ENCODE assay signal across 20 mouse cellular contexts in genomic region chr12:89442323-89443038, GRCm38 (mm10).
DNase-seq lines count a peak whose midpoint lies in the region; ATAC-seq lines count a peak whose summit lies in the region.
"Had no signal": no experiment of that assay in that cellular context is flagged by ENCODE, and none has a peak within 500 bp of the region (broad histone marks: within the 10 kb centered on the region; RNA-seq: fewer than 3 reads in every experiment).

No protein-coding gene starts in this region.

- H3K27me3 ChIP-seq in midbrain, embryonic 10.5 days (ENCODE audit: low read depth, poor library complexity, severe bottlenecking) = no peaks in the 10 kb centered on the region
- no peaks in the 10 kb centered on the region for H3K27me3 ChIP-seq in midbrain, embryonic 15.5 days (replicated peaks)
- H3K27me3 ChIP-seq in forebrain, embryonic 14.5 days (replicated peaks; ENCODE audit: control insufficient read depth, insufficient read depth, low read length) = no peaks in the 10 kb centered on the region
- H3K27me3 ChIP-seq: embryonic facial prominence, embryonic 15.5 days; heart, embryonic 12.5 days; intestine, embryonic 15.5 days; limb, embryonic 12.5 days; liver, embryonic 13.5 days had no signal

- no peak overlapping the region for H3K4me3 ChIP-seq in midbrain, embryonic 10.5 days
- H3K4me3 ChIP-seq in midbrain, embryonic 15.5 days = no peak overlapping the region
- no peak overlapping the region for H3K4me3 ChIP-seq in forebrain, embryonic 14.5 days (ENCODE audit: low read depth, low read length)
- H3K4me3 ChIP-seq: embryonic facial prominence, embryonic 15.5 days; heart, embryonic 12.5 days; intestine, embryonic 15.5 days; limb, embryonic 12.5 days; liver, embryonic 13.5 days had no signal

- no peak for ATAC-seq in midbrain, embryonic 15.5 days (replicated peaks)
- peak; percentile 91 for ATAC-seq in forebrain, embryonic 14.5 days
- ATAC-seq: intestine, embryonic 15.5 days had no signal

- peak overlapping the region; percentile 46; the same call in 1 of the 2 replicates for H3K27ac ChIP-seq in midbrain, embryonic 10.5 days (replicated peaks)
- H3K27ac ChIP-seq in midbrain, embryonic 15.5 days = no peak overlapping the region
- 0 out of 2 replicates have a peak overlapping the region, but pooled peaks have one; percentile 6 for H3K27ac ChIP-seq in forebrain, embryonic 14.5 days (ENCODE audit: low read depth, low read length)
- H3K27ac ChIP-seq: embryonic facial prominence, embryonic 15.5 days; hindbrain, embryonic 14.5 days; intestine, embryonic 15.5 days; limb, embryonic 12.5 days; liver, embryonic 13.5 days; stomach, postnatal 0 days had no signal

- no peak for DNase-seq in midbrain, embryonic 10.5 days (ENCODE audit: low spot score)
- peak; percentile 55 for DNase-seq in brain, adult 2 months (ENCODE audit: low read depth, low spot score)
- DNase-seq in embryo, embryonic 10.5 days (ENCODE audit: low spot score) = peak; percentile 9
- peak; percentile 49 for DNase-seq in forebrain, embryonic 14.5 days (ENCODE audit: low spot score)
- no peak for DNase-seq in adrenal gland, adult 2 months
- no peak for DNase-seq in spleen, postnatal 4 days (ENCODE audit: low spot score in 2 of 2)
- no peak for DNase-seq in urinary bladder, postnatal 10 days (ENCODE audit: low spot score)
- DNase-seq: B cell, adult 2 months; cerebellum, adult 9-10 months; heart, postnatal 14 days; liver, embryonic 13.5 days; lung, embryonic 14.5 days; lung, postnatal 4 days had no signal

- H3K9me3 ChIP-seq in midbrain, embryonic 10.5 days (replicated peaks) = no peaks in the 10 kb centered on the region
- H3K9me3 ChIP-seq in midbrain, embryonic 15.5 days = no peaks in the 10 kb centered on the region
- no peaks in the 10 kb centered on the region for H3K9me3 ChIP-seq in forebrain, embryonic 14.5 days (replicated peaks; ENCODE audit: control insufficient read depth, low read length)
- H3K9me3 ChIP-seq: embryonic facial prominence, embryonic 15.5 days; heart, embryonic 12.5 days; intestine, embryonic 15.5 days; limb, embryonic 12.5 days; liver, embryonic 13.5 days had no signal

- no peaks in the 10 kb centered on the region for H3K36me3 ChIP-seq in midbrain, embryonic 10.5 days
- H3K36me3 ChIP-seq in midbrain, embryonic 15.5 days (replicated peaks) = no peaks in the 10 kb centered on the region
- H3K36me3 ChIP-seq in forebrain, embryonic 14.5 days (ENCODE audit: control insufficient read depth, insufficient read depth, low read length) = no peaks in the 10 kb centered on the region
- H3K36me3 ChIP-seq: embryonic facial prominence, embryonic 15.5 days; heart, embryonic 12.5 days; intestine, embryonic 15.5 days; limb, embryonic 12.5 days; liver, embryonic 13.5 days had no signal

- no peak overlapping the region for H3K4me2 ChIP-seq in midbrain, embryonic 15.5 days
- H3K4me2 ChIP-seq in forebrain, embryonic 14.5 days (ENCODE audit: low read length) = no peak overlapping the region
- H3K4me2 ChIP-seq: embryonic facial prominence, embryonic 15.5 days; heart, embryonic 12.5 days; hindbrain, embryonic 14.5 days; intestine, embryonic 15.5 days; limb, embryonic 12.5 days; liver, embryonic 13.5 days; lung, embryonic 14.5 days had no signal

- H3K9ac ChIP-seq in midbrain, embryonic 15.5 days = no peak overlapping the region
- no peak overlapping the region for H3K9ac ChIP-seq in forebrain, embryonic 14.5 days (ENCODE audit: low read length)
- H3K9ac ChIP-seq: embryonic facial prominence, embryonic 15.5 days; heart, embryonic 12.5 days; hindbrain, embryonic 14.5 days; intestine, embryonic 15.5 days; limb, embryonic 12.5 days; liver, embryonic 13.5 days; lung, embryonic 14.5 days had no signal

- 24% methylated on average over 2 of the region's 2 CpGs for WGBS in midbrain, embryonic 10.5 days
- WGBS in midbrain, embryonic 15.5 days = 11% methylated on average over 2 of the region's 2 CpGs
- WGBS in forebrain, embryonic 14.5 days = 5% methylated on average over 2 of the region's 2 CpGs

- peaks cover 10% of the 10 kb centered on the region for H3K4me1 ChIP-seq in midbrain, embryonic 10.5 days
- H3K4me1 ChIP-seq in midbrain, embryonic 15.5 days = no peaks in the 10 kb centered on the region
- no peaks in the 10 kb centered on the region for H3K4me1 ChIP-seq in forebrain, embryonic 14.5 days (ENCODE audit: control insufficient read depth, insufficient read depth, low read length)
- H3K4me1 ChIP-seq: embryonic facial prominence, embryonic 15.5 days; intestine, embryonic 15.5 days; limb, embryonic 12.5 days; liver, embryonic 13.5 days had no signal

Comparison
In these comparisons a context has a peak if more than half of its experiments do, and no peak if none do; other contexts are left out.
1. DNase-seq: peak in brain, adult 2 months (single experiment), embryo, embryonic 10.5 days (single experiment) and forebrain, embryonic 14.5 days (single experiment); none in midbrain, embryonic 10.5 days (single experiment), adrenal gland, adult 2 months (single experiment), spleen, postnatal 4 days (0 of 2) and urinary bladder, postnatal 10 days (single experiment).